Mouse (Mus musculus) lung, postnatal 4 days (tissue): ENCODE measurements around the gene Zbtb7b.
"Not testable (repeated sequence)": the region's sequence is repeated elsewhere in the genome, so short reads cannot be mapped to it uniquely, and the experiment has no call there.

Experiments used
- DNase-seq, 2 experiments: peaks; one replicate each; pipeline ENCODE4 v3.0.0; 2021

Zbtb7b gene

DNA sequence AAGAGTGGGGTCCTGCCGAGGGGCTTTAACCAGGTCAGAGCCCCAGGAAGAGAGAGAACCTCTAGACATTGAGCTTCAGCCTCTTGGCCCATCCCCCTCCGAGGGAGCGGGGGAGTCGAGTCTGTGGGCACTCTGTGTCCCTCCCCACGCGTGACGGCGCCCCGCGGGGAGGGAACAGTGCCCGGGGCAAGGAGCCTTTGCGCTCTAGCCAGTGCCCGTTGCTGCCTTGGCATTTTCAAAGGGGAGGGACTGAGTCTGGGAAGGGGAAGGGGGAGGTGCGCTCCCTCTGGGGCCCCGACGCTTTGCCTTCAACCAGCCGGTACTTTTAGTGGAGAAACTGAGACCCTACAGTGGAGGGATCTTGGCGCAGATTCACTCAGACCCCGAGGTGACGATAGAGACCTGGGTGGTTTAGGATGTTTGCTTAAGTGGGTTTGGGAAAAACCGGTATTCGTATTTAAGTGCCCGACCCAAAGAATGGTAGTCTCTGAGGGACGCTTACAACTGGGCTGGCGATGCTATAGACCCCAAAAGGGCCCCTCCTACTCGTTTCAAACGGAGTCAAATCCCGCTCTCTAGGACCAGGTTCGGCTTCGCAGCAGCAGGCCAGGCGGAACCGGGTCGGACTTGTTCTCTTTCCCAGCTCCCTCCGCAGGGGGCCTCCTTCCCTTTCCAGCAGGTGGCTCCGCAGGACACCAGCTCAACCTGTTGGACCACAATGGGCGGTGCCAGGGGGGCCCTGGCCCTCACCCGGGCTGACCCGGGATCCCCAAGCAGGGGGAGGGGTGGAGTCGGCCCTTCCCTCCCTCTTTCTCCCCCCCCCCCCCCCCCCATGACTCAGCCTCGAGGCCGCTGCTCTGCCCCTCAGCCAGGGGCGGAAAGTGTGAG is at the start of gene Zbtb7b:
Gene Zbtb7b, minus strand, starts transcription at position 771 of the 888 bp plus-strand sequence.
- peak; percentile 88 to 92 for DNase-seq

- no peak for DNase-seq
Measured at GRCm38 (mm10) chr3:89440691-89441090, 46.1 kb upstream of the Zbtb7b start.

DNA sequence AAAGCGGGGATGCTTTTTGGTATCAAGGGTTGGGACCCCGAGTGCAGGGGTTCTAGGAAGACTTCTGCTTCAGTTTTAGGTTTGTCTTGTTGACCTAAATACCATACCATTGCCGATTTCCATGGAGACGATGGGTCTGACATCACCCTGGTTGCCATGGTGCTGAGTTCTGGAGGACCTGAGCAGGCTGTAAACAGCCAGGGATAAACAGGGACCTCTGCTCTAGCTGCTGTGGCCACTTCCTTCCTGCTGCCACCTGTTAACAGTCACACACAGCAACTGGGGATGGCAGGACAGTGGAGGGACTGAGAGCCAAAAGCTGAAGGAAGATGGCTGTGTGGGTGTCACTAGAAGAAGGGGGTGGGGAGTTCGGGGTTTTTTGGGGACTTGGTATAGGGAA is 42.7 kb upstream of the Zbtb7b start:
- peak; percentile 59 for DNase-seq

- peak; percentile 74 to 76 for DNase-seq
Measured at GRCm38 (mm10) chr3:89436176-89437113, 41.9 kb upstream of the Zbtb7b start, which contains the start of gene Pbxip1. Gene Pbxip1, plus strand, starts transcription at chr3:89436706.

- no peak for DNase-seq
Measured at GRCm38 (mm10) chr3:89435041-89435440, 40.5 kb upstream of the Zbtb7b start.

DNA sequence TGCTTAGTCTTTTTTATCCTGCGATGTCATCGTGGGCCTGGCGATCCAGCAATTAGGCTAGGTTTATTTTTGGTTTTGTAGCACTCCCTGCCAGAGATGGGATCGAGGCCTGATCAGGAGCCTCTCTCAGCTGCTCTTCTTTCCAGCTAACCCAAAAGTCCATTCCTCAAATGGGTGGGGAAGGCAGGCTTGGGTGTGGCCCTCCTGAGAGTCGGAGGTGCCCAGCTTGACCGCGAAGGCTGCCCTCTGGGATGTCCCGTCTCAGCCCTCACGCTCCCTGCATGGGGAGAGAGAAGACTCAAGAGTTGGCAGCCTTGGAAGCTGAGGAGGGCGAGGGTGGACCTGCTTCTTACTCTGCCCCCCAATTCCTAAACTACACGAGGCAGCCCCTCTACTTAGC is 40.0 kb upstream of the Zbtb7b start:
- no peak for DNase-seq

DNA sequence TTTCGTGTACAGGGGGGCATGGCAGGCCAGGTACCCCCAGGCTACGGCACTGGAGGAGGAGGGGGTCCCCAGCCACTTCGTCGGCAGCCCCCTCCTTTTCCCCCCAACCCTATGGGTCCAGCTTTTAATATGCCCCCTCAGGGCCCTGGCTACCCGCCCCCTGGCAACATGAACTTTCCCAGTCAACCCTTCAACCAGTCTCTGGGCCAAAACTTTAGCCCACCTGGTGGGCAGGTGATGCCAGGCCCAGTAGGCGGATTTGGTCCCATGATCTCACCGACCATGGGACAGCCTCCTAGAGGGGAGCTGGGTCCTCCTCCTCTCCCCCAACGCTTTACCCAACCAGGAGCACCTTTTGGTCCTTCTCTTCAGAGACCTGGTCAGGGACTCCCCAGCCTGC is 38.0 kb upstream of the Zbtb7b start:
- no peak for DNase-seq

DNA sequence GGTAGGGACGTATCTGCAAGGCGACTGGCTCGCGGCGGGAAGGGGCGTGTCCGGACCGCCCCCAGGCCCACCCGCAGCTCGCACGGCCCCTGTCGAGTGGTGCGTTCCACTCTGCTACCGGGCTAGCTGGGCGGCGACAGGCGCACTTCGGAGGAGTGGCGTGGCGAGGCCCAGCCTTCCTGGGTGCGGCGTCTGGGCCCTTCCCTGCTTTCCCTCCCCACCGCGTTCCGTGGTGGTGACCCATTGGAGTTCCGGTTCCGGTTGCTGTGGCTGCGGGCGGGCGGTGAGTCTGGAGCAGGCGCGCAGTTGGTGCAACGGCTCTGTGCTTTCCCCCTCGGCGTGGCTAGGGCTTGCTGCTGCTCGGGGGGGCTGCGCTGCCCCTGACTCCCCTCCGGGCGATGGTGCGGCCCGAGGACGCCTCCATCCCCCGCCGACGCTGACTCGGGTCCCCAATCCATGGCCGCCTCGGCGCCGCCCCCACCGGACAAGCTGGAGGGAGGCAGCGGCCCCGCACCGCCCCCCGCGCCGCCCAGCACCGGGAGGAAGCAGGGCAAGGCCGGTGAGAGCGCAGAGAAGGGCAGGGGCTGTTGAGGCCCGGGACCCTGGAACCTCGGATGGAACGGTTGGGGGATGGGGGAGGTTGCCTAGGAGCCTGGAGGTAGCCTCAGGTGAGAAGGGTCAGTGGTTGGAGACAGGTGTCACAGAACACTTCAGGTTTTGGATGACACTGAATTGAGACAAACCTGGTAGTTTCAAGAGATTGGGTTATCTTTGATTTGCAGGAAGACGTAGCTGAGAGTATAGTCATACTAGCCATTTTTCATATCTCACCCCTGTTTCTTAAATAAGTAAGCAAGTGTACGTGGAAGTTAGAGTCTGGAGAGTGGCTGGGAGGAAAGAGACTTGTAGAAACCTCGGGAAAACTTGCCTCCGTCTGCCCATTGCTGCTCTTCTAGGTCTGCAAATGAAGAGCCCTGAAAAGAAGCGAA is 35.9 kb upstream of the Zbtb7b start, which contains the start of gene Pygo2:
Gene Pygo2, plus strand, starts transcription at position 44 of the 989 bp plus-strand sequence.
- DNase-seq, result peak; percentile 97 to 99

DNA sequence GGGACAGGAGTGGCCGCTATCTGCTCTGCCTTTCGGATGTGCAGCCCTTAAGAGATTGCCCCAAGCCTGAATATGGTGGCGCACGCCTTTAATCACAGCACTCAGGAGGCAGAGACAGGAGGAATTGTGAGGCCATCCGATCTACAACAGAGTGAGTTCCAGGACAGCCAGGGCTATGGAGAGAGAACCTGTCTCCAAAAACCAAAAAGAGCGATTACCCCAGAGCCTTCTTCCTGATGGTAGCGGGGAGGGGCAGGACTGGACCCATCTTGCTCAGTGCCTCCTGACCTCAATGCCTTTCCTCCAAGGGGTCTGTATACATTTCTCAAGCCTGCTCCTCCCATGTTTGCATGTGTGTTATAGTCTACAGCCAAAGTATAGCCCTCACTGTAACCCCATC is 34.4 kb upstream of the Zbtb7b start:
- DNase-seq, result not testable (repeated sequence)

GRCm38 (mm10) chr3:89425876-89426275 is 31.3 kb upstream of the Zbtb7b start:
- no peak for DNase-seq

DNA sequence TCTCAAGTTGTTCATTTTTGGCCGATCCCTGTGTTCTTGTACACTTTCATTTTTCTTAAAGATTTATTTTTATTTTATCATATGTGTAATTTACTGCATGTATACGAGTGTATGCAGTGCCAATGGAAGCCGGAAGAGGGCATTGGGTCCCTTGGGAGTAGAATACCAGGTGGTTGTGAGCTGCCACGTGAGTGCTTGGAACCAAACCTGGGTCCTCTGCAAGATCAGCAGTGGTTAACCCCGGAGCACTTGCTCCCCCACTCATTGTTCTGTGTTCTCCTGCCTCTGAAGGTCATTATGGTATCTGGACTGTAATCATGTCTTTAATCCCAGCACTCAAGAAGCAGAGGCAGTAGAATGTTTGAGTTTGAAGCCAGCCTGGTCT is 30.6 kb upstream of the Zbtb7b start:
- no peak for DNase-seq

- no peak for DNase-seq
Measured at GRCm38 (mm10) chr3:89424416-89425140, 30.0 kb upstream of the Zbtb7b start.

- no peak for DNase-seq
Measured at GRCm38 (mm10) chr3:89422556-89423205, 28.1 kb upstream of the Zbtb7b start.

DNA sequence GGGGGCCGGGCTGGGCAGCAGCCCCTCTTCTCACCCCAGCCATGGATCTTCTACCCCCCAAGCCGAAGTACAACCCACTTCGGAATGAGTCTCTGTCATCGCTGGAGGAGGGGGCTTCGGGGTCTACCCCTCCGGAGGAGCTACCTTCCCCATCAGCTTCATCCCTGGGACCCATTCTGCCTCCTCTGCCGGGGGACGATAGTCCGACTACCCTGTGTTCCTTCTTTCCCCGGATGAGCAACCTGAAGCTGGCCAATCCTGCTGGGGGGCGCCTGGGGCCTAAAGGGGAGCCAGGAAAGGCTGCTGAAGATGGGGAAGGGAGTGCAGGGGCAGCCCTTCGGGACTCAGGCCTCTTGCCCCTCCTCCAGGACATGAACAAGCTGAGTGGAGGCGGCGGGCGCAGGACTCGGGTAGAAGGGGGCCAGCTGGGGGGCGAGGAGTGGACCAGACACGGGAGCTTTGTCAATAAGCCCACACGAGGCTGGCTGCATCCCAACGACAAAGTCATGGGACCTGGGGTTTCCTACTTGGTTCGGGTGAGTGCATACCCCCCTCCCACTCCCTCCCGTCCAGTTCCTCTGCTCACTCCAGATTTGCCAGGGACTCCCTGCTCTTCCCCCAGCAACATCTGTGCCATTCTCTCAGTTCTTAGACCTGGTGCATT is 27.4 kb upstream of the Zbtb7b start:
- peak; percentile 35 to 63 for DNase-seq

DNA sequence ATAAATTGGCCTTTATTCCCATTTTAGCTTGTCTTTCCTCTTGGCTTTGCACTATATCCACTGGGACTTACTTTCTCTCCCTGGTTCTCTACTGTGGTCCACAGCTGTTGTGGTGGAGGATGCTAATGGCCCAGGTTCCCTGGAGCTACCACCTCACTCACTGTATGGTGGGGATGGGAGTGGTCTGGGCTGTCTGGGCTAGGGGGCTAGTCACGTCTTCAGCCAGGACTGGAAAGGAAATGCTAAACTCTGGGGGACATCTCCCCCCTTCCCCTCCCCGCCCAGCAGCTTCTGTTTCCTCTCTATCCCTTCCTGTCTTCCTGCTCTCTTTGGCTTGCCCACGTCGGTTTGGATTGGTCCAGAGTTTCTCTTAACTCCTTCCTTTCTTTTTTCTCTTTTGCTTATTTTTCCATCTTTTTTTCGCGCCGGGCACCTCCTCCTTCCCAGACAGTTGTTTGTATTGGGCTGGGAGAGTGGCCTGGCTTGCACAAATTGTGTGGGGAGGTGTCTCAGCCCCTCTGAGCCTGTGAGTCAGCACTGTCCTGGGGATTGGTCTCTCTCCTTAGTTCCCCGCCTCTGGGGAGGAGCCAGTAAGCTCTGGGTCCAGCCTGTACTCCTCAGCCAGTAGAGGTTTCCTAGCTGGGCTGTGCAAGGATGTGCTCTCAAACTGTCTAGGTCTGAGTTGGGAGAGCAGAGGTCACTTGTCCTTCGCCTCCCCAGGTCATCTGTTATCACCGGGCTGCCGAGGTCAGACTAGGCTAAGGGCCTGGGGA is 26.6 kb upstream of the Zbtb7b start:
- peak; percentile 88 to 93 for DNase-seq

DNA sequence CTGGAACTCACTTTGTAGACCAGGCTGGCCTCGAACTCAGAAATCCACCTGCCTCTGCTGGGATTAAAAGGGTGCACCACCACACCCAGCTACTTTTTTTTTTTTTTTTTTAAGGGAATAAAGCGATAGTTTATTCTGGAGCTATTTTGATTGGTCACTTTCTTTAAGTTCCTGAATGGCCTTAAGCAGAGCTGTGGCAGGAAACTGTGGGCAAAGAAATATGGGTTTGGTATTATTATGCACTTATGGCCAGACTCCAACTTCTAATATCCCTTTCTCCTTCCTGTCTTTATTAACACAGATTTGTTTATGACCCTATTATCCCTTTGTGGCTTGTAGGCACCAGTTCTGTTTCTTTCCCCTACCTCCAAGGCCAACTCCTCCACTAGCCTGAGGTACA is 25.8 kb upstream of the Zbtb7b start:
- DNase-seq, result no peak

GRCm38 (mm10) chr3:89419981-89420380 is 25.4 kb upstream of the Zbtb7b start:
- peak; percentile 52 for DNase-seq

- DNase-seq, result peak; percentile 82 to 84
Measured at GRCm38 (mm10) chr3:89419571-89419970, 25.0 kb upstream of the Zbtb7b start.

GRCm38 (mm10) chr3:89418861-89419250 is 24.3 kb upstream of the Zbtb7b start:
- DNase-seq, result peak; percentile 89 to 90
